Mouse (Mus musculus) erythroblast, embryonic 14.5 days (primary cell): Measurements from ENCODE around the gene B2m. TPM values are rescaled to one million over a fixed set of nuclear protein-coding genes. Genes with fewer than 3 reads are reported as not detected.
A peak's percentile ranks its signal among the peaks of the same experiment; 100 is the strongest.
"Not testable (repeated sequence)": the region's sequence is repeated elsewhere in the genome, so short reads cannot be mapped to it uniquely, and the experiment has no call there.

ENCODE experiments used
- H3K27me3 ChIP-seq: 2 replicates; pipeline ENCODE4 v1.6.1; 2012; ENCODE audit warnings: inconsistent platforms; ENCODE audit not compliant: control insufficient read depth
- H3K36me3 ChIP-seq: 2 replicates; pipeline ENCODE4 v1.6.1; 2012; ENCODE audit warnings: mild to moderate bottlenecking, inconsistent platforms; ENCODE audit not compliant: control insufficient read depth
- H3K4me1 ChIP-seq: 2 replicates; pipeline ENCODE4 v1.6.1; 2012; ENCODE audit warnings: inconsistent platforms; ENCODE audit not compliant: control insufficient read depth
- H3K4me3 ChIP-seq: replicated peaks from 2 replicates; pipeline ENCODE3; 2012; ENCODE audit warnings: moderate library complexity, mild to moderate bottlenecking, inconsistent platforms
- H3K9me3 ChIP-seq: 2 replicates; pipeline ENCODE4 v1.6.1; 2012; ENCODE audit warnings: low read length, inconsistent platforms, mixed read lengths; ENCODE audit not compliant: control insufficient read depth
- GATA1 ChIP-seq: IDR thresholded peaks from 2 replicates; pipeline ENCODE4 v1.6.1; 2012; ENCODE audit warnings: low read length, inconsistent platforms, mixed read lengths
- TAL1 ChIP-seq: IDR thresholded peaks from 3 replicates; pipeline ENCODE4 v1.6.1; 2012; ENCODE audit warnings: low read length, inconsistent platforms, mixed read lengths
- polyA plus RNA-seq: library from polyadenylated mRNA; stranded (reverse); fragments of >175 nt; gene quantifications from 2 replicates; pipeline ENCODE4 v1.2.3, GENCODE M21; 2012

B2m gene
- polyA plus RNA-seq, result 1.1 and 1.6 TPM in 2 replicates

GRCm38 (mm10) chr2:122147508-122148241 lies at the start of gene B2m:
Gene B2m (plus strand): TSS chr2:122147686.
- no peak for TF ChIP-seq GATA1
- no peak for TF ChIP-seq TAL1
- Histone ChIP-seq H3K4me1 (peaks cover 40% of the 10 kb centered on the region), H3K36me3 (peaks cover 25% of the 10 kb centered on the region), H3K4me3 (peak within 1 kb of the TSS; percentile 78), H3K9me3 (no peaks in the 10 kb centered on the region), H3K27me3 (no peaks in the 10 kb centered on the region)

- not testable (repeated sequence) for H3K9me3 ChIP-seq, H3K27me3 ChIP-seq, H3K4me3 ChIP-seq, H3K4me1 ChIP-seq
- peaks cover 58% of the 10 kb centered on the region for H3K36me3 ChIP-seq
These were observed 49.8 kb upstream of the B2m start for GRCm38 (mm10) chr2:122097686-122098085.

- Histone ChIP-seq H3K36me3 (peaks cover 40% of the 10 kb centered on the region), H3K27me3 (no peaks in the 10 kb centered on the region), H3K4me3 (no peak overlapping the region), H3K4me1 (no peaks in the 10 kb centered on the region), H3K9me3 (no peaks in the 10 kb centered on the region)
- no peak for TF ChIP-seq GATA1
These were observed 45.4 kb upstream of the B2m start for GRCm38 (mm10) chr2:122102070-122102469.

GRCm38 (mm10) chr2:122108101-122108500 lies 39.4 kb upstream of the B2m start:
- Histone ChIP-seq H3K4me3 (no peak overlapping the region), H3K9me3 (no peaks in the 10 kb centered on the region), H3K27me3 (no peaks in the 10 kb centered on the region), H3K36me3 (peaks cover 36% of the 10 kb centered on the region), H3K4me1 (peaks cover 2% of the 10 kb centered on the region; the same call in 1 of the 2 replicates)
- TF ChIP-seq TAL1, result no peak
- TF ChIP-seq GATA1, result no peak

- peaks cover 30% of the 10 kb centered on the region for H3K36me3 ChIP-seq
- no peak overlapping the region for H3K4me3 ChIP-seq
- no peak for TF ChIP-seq GATA1
- TF ChIP-seq TAL1, result no peak
- no peaks in the 10 kb centered on the region for H3K9me3 ChIP-seq
- H3K27me3 ChIP-seq, result no peaks in the 10 kb centered on the region
- peaks cover 2% of the 10 kb centered on the region; the same call in 1 of the 2 replicates for H3K4me1 ChIP-seq
These were observed 37.8 kb upstream of the B2m start for GRCm38 (mm10) chr2:122109714-122110113.

DNA sequence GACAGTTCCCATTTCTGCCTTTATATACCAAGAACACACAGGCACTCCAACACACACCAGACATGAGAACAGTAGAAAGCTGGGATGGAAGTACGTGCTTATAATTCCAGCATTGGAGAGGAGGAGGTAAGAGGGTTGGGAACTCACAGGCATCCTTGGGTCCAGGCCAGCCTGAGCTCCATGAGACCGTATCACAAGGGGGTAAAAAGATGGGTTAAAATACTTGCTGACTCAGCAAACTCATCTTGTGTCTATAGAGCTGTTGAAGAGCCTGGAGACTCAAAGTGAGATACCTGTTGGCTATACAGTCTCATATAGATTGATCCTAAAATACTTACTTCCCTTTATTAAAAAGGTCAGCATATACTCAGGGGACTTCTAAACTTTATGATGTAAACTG lies 30.6 kb upstream of the B2m start:
- Histone ChIP-seq H3K9me3 (no peaks in the 10 kb centered on the region), H3K4me1 (peaks cover 30% of the 10 kb centered on the region), H3K27me3 (no peaks in the 10 kb centered on the region), H3K4me3 (peak overlapping the region; percentile 100), H3K36me3 (peaks cover 6% of the 10 kb centered on the region)
- TF ChIP-seq GATA1, result no peak
- no peak for TF ChIP-seq TAL1

- Histone ChIP-seq H3K27me3 (no peaks in the 10 kb centered on the region), H3K9me3 (no peaks in the 10 kb centered on the region), H3K36me3 (peaks cover 3% of the 10 kb centered on the region), H3K4me3 (peak within 1 kb of the TSS; percentile 100), H3K4me1 (peaks cover 32% of the 10 kb centered on the region)
- TF ChIP-seq GATA1 (no peak), TAL1 (no peak)
These were observed 29.2 kb upstream of the B2m start, which contains the start of gene Spg11 for GRCm38 (mm10) chr2:122117961-122118958. Gene Spg11 (minus strand): TSS chr2:122118386.

GRCm38 (mm10) chr2:122125680-122126572 lies 21.6 kb upstream of the B2m start:
- Histone ChIP-seq H3K27me3 (no peaks in the 10 kb centered on the region), H3K4me1 (peaks cover 60% of the 10 kb centered on the region), H3K9me3 (no peaks in the 10 kb centered on the region), H3K36me3 (no peaks in the 10 kb centered on the region), H3K4me3 (no peak overlapping the region)
- TF ChIP-seq TAL1 (no peak), GATA1 (peak; percentile 16; the same call in 1 of the 2 replicates)
